Mouse (Mus musculus): ENCODE data around the gene Lrrc4b.

DNA sequence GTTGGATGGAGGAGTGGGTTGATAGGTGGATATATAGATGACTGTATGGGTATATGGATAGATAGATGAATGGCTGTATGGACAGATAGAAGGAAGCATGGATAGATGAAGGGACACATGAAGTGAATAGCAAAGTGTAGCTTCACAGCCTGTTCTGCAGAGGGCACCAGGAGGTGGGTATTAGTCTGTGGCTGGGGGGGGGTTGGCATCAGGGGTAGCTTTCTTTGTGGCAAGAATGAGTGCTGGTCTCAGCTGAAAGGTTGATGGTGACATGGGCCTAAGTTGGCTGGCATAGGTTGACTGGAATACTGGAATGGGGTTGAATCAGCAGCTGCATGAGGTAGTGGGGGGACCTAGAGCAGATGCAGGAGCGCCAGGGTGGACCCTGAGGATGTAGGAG, 12.4 kb downstream of the Lrrc4b start:
- TF ChIP-seq CTCF (IDR thresholded peaks at IDR 0.05; ENCODE audit: low read depth, low read length) (no peak), POLR2A (IDR thresholded peaks at IDR 0.05; ENCODE audit: borderline replicate concordance, low read depth, low read length) (no peak)

Measured in bone marrow macrophage, adult 2 months (primary cell).